Mouse (Mus musculus) heart, adult 8-10 months (tissue): Measurements from ENCODE around the gene 1700088E04Rik. TPM values are rescaled to one million over a fixed set of nuclear protein-coding genes. Genes with fewer than 3 reads are reported as not detected.

ENCODE experiments used
- DNase-seq: peaks from one replicate; pipeline ENCODE4 v3.0.0; 2022; ENCODE audit warnings: low spot score
- total RNA-seq, 4 experiments: library from RNA; stranded (reverse); gene quantifications; 2 replicates each; pipeline ENCODE4 v1.2.4; 2022

Gene 1700088E04Rik
- total RNA-seq, 4 experiments from 2014 or later, result 1.6 to 2.7 (median 2.4) TPM

GRCm38 (mm10) chr15:79131442-79131841, 9.6 kb downstream of the 1700088E04Rik start:
- DNase-seq, result peak; percentile 87

- DNase-seq, result no peak
Measured at GRCm38 (mm10) chr15:79130782-79131181, 10.3 kb downstream of the 1700088E04Rik start.

- no peak for DNase-seq
Measured at GRCm38 (mm10) chr15:79129311-79129710, 11.7 kb downstream of the 1700088E04Rik start.

- no peak for DNase-seq
Measured at GRCm38 (mm10) chr15:79128208-79128607, 12.8 kb downstream of the 1700088E04Rik start.

- no peak for DNase-seq
Measured at GRCm38 (mm10) chr15:79127101-79127500, 14.0 kb downstream of the 1700088E04Rik start.

- no peak for DNase-seq
Measured at GRCm38 (mm10) chr15:79126217-79126932, 14.7 kb downstream of the 1700088E04Rik start.

GRCm38 (mm10) chr15:79124331-79124875, 16.6 kb downstream of the 1700088E04Rik start:
- no peak for DNase-seq

GRCm38 (mm10) chr15:79123751-79124150, 17.3 kb downstream of the 1700088E04Rik start:
- peak; percentile 74 for DNase-seq

- DNase-seq, result no peak
Measured at GRCm38 (mm10) chr15:79122546-79122945, 18.5 kb downstream of the 1700088E04Rik start.

GRCm38 (mm10) chr15:79122119-79122518, 18.9 kb downstream of the 1700088E04Rik start:
- DNase-seq, result no peak

- no peak for DNase-seq
Measured at GRCm38 (mm10) chr15:79119491-79119890, 21.6 kb downstream of the 1700088E04Rik start.

- DNase-seq, result no peak
Measured at GRCm38 (mm10) chr15:79115276-79115675, 25.8 kb downstream of the 1700088E04Rik start.

GRCm38 (mm10) chr15:79111774-79112173, 29.3 kb downstream of the 1700088E04Rik start:
- no peak for DNase-seq

- DNase-seq, result no peak
Measured at GRCm38 (mm10) chr15:79110528-79110927, 30.5 kb downstream of the 1700088E04Rik start.

GRCm38 (mm10) chr15:79110031-79110430, 31.0 kb downstream of the 1700088E04Rik start:
- DNase-seq, result no peak

- DNase-seq, result no peak
Measured at GRCm38 (mm10) chr15:79109321-79109934, 31.6 kb downstream of the 1700088E04Rik start.

GRCm38 (mm10) chr15:79108421-79109320, 32.4 kb downstream of the 1700088E04Rik start, which contains the start of gene Micall1:
Gene Micall1 (plus strand): TSS chr15:79108898.
- DNase-seq, result no peak

- DNase-seq, result no peak
Measured at GRCm38 (mm10) chr15:79107966-79108365, 33.1 kb downstream of the 1700088E04Rik start.

GRCm38 (mm10) chr15:79105804-79106203, 35.2 kb downstream of the 1700088E04Rik start:
- DNase-seq, result no peak

GRCm38 (mm10) chr15:79103264-79103663, 37.8 kb downstream of the 1700088E04Rik start:
- no peak for DNase-seq

GRCm38 (mm10) chr15:79101531-79101930, 39.5 kb downstream of the 1700088E04Rik start:
- no peak for DNase-seq

GRCm38 (mm10) chr15:79100391-79100790, 40.7 kb downstream of the 1700088E04Rik start:
- no peak for DNase-seq
